Mouse (Mus musculus): ENCODE measurements around the gene Cpt1a.

DNA sequence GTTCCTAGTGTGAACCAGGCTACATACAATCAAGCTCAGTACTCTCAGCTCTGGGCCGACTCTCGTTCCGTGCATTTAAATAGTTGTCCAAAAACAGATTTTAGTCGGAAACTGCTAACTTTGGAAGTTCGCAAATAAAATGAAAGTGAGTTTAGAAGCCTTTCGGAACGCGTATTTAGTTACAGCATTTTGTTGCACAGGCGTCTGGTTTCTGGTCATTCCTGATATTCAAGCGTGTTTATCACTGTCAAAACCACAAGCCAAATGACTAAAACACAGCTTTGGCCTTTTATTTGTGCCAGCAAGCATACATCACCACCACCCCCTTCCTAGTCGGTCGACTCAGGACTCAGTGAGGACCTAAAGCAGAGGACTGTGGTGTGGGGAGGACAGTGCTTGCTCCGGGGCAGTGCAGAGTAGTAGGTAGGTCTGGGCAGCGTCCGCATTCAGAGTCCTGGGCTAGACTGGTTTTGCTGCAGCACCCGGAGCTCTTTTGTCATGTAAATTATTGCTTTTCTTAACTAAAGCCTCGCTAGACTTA, 2.2 kb downstream of the Cpt1a start:
- no peak for TF ChIP-seq CTCF (IDR thresholded peaks at IDR 0.05; ENCODE audit: low read depth, low read length)
- TF ChIP-seq GATA2 (IDR thresholded peaks at IDR 0.05; ENCODE audit: borderline replicate concordance, low read depth, low read length) = no peak
- no peak for TF ChIP-seq GATA1 (IDR thresholded peaks at IDR 0.05; ENCODE audit: borderline replicate concordance, low read length)
